Mouse (Mus musculus) liver, embryonic 13.5 days (tissue): ENCODE data around the gene Nr1d1. TPM values are rescaled to one million over a fixed set of nuclear protein-coding genes. Genes with fewer than 3 reads are reported as not detected.
A peak's percentile ranks its signal among the peaks of the same experiment; 100 is the strongest.

ENCODE experiments used
- ATAC-seq: fragments of 200-750 bp; cut with Nextera tagmentation; 2 replicates; pipeline ENCODE4 v1.8.0; 2017; ENCODE audit warnings: low read depth, mild to moderate bottlenecking, moderate number of reproducible peaks, moderate library complexity
- DNase-seq: peaks from one replicate; pipeline ENCODE4 v3.0.0; 2022
- H3K27ac ChIP-seq: fragments of 300-500 bp; sonication (generic); 2 replicates; pipeline ENCODE4 v1.5.1; 2015; ENCODE audit warnings: moderate library complexity, mild to moderate bottlenecking, inconsistent platforms
- H3K27me3 ChIP-seq: fragments of 300-500 bp; sonication (generic); 2 replicates; pipeline ENCODE4 v1.6.1; 2015; ENCODE audit warnings: mild to moderate bottlenecking, inconsistent platforms
- H3K36me3 ChIP-seq: fragments of 300-500 bp; sonication (generic); 2 replicates; pipeline ENCODE4 v1.6.1; 2015; ENCODE audit warnings: mild to moderate bottlenecking, inconsistent platforms
- H3K4me1 ChIP-seq: fragments of 300-500 bp; sonication (generic); replicated peaks from 2 replicates; pipeline ENCODE4 v1.6.1; 2015; ENCODE audit warnings: inconsistent platforms
- H3K4me2 ChIP-seq: fragments of 300-500 bp; sonication (generic); 2 replicates; pipeline ENCODE4 v1.6.1; 2015; ENCODE audit warnings: inconsistent platforms, mild to moderate bottlenecking, moderate library complexity
- H3K4me3 ChIP-seq: fragments of 300-500 bp; sonication (generic); replicated peaks from 2 replicates; pipeline ENCODE4 v1.5.1; 2015; ENCODE audit warnings: mild to moderate bottlenecking, inconsistent platforms
- H3K9ac ChIP-seq: fragments of 300-500 bp; sonication (generic); 2 replicates; pipeline ENCODE4 v1.6.1; 2015; ENCODE audit warnings: mild to moderate bottlenecking, inconsistent platforms
- H3K9me3 ChIP-seq: fragments of 300-500 bp; sonication (generic); replicated peaks from 2 replicates; pipeline ENCODE4 v1.6.1; 2016; ENCODE audit warnings: inconsistent platforms
- WGBS: fragments of 180-500 bp; shearing (Covaris S2); methylation state at CpG from one replicate; pipeline ENCODE4 v1.1.7; 2015; ENCODE audit not compliant: insufficient replicate concordance; 5-methylcytosine and 5-hydroxymethylcytosine counted together
- polyA plus RNA-seq: library from polyadenylated mRNA; unstranded; fragments of >200 nt; fragmentation: Nextera tagmentation; extraction: Ambion mirVana; gene quantifications from 2 replicates; pipeline ENCODE4 v1.2.1, GENCODE M21; 2015

The Nr1d1 gene
- polyA plus RNA-seq, 1 experiment from 2014 or later = 0.59 TPM

DNA sequence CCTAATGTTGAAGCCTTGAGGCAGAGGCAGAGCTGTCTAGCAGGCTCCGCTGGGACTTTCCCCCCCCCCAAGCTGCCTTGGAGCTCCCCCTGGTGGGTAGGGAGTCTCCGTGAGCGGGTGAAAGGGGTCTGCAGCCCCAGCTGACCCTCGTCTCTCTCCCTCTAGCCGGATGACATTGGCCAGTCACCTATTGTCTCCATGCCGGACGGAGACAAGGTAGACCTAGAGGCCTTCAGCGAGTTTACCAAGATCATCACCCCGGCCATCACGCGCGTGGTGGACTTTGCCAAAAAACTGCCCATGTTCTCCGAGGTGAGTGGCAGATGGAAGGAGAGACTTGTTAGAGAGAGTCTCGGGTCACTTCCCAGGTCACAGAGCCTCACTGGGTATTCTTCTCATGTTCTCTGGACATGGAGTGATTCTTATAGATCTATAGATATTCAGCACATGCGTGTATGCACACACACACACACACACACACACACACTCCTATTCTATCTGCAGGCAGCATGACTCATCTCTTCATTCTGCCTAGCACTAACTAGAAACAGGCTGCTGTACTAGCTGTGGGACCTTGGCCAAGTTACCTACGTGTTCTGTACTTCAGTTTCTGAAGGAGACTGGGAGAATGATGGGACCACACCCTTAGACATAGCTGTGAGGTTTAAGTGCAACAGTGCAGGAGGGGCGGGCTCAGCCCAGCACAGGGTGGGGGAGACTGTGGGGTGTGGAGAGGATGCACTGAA is 12.2 kb downstream of the Nr1d1 start:
- Histone ChIP-seq H3K27me3 (no peaks in the 10 kb centered on the region), H3K4me1 (peaks cover 54% of the 10 kb centered on the region), H3K4me2 (no peak overlapping the region), H3K36me3 (peaks cover 64% of the 10 kb centered on the region), H3K27ac (peak overlapping the region; percentile 32; the same call in 1 of the 2 replicates), H3K9ac (no peak overlapping the region), H3K9me3 (no peaks in the 10 kb centered on the region), H3K4me3 (no peak overlapping the region)
- 69% methylated on average over 17 of the region's 17 CpGs for WGBS
- DNase-seq = no peak
- ATAC-seq = no peak

- H3K4me1 ChIP-seq = peaks cover 49% of the 10 kb centered on the region
- H3K27ac ChIP-seq = no peak overlapping the region
- H3K9me3 ChIP-seq = no peaks in the 10 kb centered on the region
- no peak for DNase-seq
- no peak overlapping the region for H3K4me3 ChIP-seq
- H3K36me3 ChIP-seq = peaks cover 74% of the 10 kb centered on the region
- no peak overlapping the region for H3K4me2 ChIP-seq
- WGBS = 85% methylated on average over 4 of the region's 4 CpGs
- H3K9ac ChIP-seq = no peak overlapping the region
- ATAC-seq = no peak
- no peaks in the 10 kb centered on the region for H3K27me3 ChIP-seq
Observed at GRCm38 (mm10) chr11:98761939-98762338, 13.2 kb downstream of the Nr1d1 start.

- peaks cover 53% of the 10 kb centered on the region for H3K36me3 ChIP-seq
- H3K4me2 ChIP-seq = peak overlapping the region; percentile 50
- no peaks in the 10 kb centered on the region for H3K9me3 ChIP-seq
- peak overlapping the region; percentile 93 for H3K27ac ChIP-seq
- peak overlapping the region; percentile 60; the same call in 1 of the 2 replicates for H3K9ac ChIP-seq
- H3K4me3 ChIP-seq = no peak overlapping the region
- H3K27me3 ChIP-seq = no peaks in the 10 kb centered on the region
- WGBS = 48% methylated on average over 12 of the region's 12 CpGs
- peaks cover 58% of the 10 kb centered on the region for H3K4me1 ChIP-seq
- DNase-seq = no peak
- peak; percentile 67 for ATAC-seq
Observed at GRCm38 (mm10) chr11:98756711-98757110, 18.4 kb downstream of the Nr1d1 start.

DNA sequence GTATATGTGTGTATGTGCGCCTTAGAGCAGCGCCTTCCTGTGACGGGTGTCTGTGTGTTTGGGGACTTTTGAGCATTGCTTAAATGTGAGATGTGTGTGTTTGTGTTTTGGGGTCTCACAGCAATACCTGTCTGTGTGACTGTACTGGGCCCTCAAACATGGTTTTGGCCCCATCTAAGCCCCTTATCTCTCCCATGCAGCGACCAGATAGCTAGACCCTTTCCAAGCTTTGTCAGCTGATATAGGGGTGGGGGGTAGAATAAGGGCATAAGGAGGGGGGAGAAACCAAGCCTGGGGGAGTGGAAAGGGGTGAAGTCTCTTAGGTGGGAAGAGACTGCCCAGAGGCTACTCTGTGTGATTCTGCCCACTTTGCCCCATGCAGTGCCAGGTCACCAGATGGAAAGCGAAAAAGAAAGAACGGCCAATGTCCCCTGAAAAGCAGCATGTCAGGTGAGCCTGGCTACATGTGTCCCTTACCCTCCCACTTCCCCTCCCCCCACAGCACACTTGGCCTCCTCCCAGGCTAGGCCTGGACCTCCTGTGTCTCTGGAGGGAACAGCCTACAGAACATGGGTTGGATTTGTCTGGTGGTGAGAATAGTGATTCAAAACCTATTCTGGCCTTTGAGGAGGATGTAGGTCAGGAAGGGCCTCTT is 19.3 kb downstream of the Nr1d1 start:
- Histone ChIP-seq H3K4me3 (no peak overlapping the region; the same call in 1 of the 2 replicates), H3K36me3 (peaks cover 45% of the 10 kb centered on the region), H3K4me1 (peaks cover 66% of the 10 kb centered on the region), H3K9ac (peak overlapping the region; percentile 60), H3K27me3 (no peaks in the 10 kb centered on the region), H3K4me2 (peak overlapping the region; percentile 50), H3K27ac (peak overlapping the region; percentile 93), H3K9me3 (no peaks in the 10 kb centered on the region)
- WGBS = 56% methylated on average over 6 of the region's 6 CpGs
- DNase-seq = no peak
- peak; percentile 31 for ATAC-seq

DNA sequence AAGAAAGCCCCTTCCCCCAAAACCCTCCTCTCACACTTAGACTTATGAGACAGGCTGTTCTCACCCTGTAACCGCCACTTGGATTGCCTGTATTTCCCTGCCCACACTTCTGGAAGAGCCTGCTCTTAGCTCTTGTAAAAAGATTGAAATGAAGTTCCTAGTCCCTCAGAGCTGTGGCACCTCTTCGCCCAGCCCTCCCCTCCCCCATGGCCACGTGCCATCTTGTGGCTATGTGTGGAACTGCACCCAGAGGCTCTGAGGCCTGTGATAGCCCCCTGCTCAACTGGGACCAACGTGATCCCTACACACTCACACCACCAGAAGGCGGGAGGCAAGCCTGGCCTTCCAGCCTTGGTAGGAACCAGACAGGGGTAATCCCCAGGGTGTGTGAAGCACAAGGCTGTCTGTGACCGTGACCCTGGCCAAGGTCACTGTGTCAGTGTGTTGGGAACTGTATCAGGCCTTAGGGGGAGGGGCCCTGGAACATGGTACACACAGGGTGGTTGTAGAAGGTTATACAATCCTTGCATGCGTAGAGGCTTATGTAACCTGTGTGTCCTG is 20.4 kb downstream of the Nr1d1 start:
- H3K36me3 ChIP-seq = peaks cover 33% of the 10 kb centered on the region
- peak; percentile 35 for ATAC-seq
- H3K9ac ChIP-seq = peak overlapping the region; percentile 53
- DNase-seq = peak; percentile 67
- H3K9me3 ChIP-seq = no peaks in the 10 kb centered on the region
- H3K4me2 ChIP-seq = peak overlapping the region; percentile 32
- H3K4me1 ChIP-seq = peaks cover 78% of the 10 kb centered on the region
- WGBS = 15% methylated on average over 7 of the region's 7 CpGs
- H3K4me3 ChIP-seq = no peak overlapping the region
- H3K27ac ChIP-seq = peak overlapping the region; percentile 93
- no peaks in the 10 kb centered on the region for H3K27me3 ChIP-seq

GRCm38 (mm10) chr11:98754151-98754620 is 20.9 kb downstream of the Nr1d1 start:
- Histone ChIP-seq H3K4me2 (peak overlapping the region; percentile 29), H3K9me3 (no peaks in the 10 kb centered on the region), H3K36me3 (peaks cover 33% of the 10 kb centered on the region), H3K27me3 (no peaks in the 10 kb centered on the region), H3K4me3 (no peak overlapping the region), H3K9ac (peak overlapping the region; percentile 53), H3K27ac (peak overlapping the region; percentile 93), H3K4me1 (peaks cover 83% of the 10 kb centered on the region)
- ATAC-seq (no peak), DNase-seq (no peak)
- 33% methylated on average over 9 of the region's 9 CpGs for WGBS

DNA sequence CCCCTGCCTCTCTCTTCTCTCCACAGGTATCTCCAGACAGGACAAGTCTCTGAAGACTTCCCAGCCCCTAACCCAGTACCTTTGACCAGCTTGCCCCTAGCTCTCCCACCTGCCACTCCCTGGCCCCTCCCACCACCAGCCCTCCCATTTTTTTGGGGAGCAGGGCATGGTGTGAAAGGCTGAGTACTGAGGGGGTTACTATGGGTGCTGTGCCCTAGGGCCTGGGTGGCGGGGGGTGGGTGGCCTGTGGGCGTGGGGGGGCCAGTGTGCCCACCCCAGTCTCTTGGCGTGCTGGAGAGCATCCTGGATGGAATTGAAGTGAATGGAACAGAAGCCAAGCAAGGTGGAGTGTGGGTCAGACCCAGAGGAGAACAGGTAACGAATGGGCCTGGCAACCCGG is 21.9 kb downstream of the Nr1d1 start:
- 89% methylated on average over 5 of the region's 5 CpGs for WGBS
- Histone ChIP-seq H3K36me3 (peaks cover 28% of the 10 kb centered on the region), H3K4me2 (no peak overlapping the region), H3K27me3 (no peaks in the 10 kb centered on the region), H3K9ac (peak overlapping the region; percentile 53; the same call in 1 of the 2 replicates), H3K9me3 (no peaks in the 10 kb centered on the region), H3K4me3 (no peak overlapping the region), H3K27ac (peak overlapping the region; percentile 93), H3K4me1 (peaks cover 92% of the 10 kb centered on the region)
- ATAC-seq (no peak), DNase-seq (no peak)

DNA sequence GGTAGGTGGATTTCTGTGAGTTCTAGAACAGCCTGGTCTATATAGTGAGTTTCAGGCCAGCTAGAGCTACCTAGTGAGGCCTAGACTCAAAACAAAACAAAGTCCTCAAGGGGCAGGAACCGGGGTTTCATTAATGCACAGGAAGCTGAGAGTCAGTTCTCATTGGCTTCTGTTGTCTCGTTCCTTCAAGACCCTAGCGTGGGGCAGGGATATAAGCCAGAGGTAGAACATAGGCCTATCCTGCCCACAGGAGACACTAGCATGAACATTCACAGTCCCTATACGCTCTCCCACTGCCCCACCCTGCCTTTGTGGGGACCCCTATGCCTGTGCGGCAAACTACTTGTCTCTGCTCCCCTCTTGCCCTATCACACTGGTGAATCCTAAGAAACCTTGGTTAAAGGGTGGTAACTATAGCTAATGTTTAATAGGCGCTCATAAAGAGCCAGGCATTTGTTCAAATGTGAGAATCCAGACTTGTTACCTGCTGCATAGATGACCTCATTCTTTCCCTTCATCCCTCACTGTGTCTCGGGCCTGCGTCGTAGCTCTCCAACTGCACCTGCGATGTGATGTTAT is 22.5 kb downstream of the Nr1d1 start:
- Histone ChIP-seq H3K4me1 (peaks cover 98% of the 10 kb centered on the region), H3K9me3 (no peaks in the 10 kb centered on the region), H3K27me3 (no peaks in the 10 kb centered on the region), H3K4me3 (no peak overlapping the region), H3K4me2 (peak overlapping the region; percentile 69), H3K9ac (peak overlapping the region; percentile 72), H3K27ac (peak overlapping the region; percentile 93), H3K36me3 (peaks cover 24% of the 10 kb centered on the region)
- WGBS = 78% methylated on average over 10 of the region's 10 CpGs
- ATAC-seq = no peak
- DNase-seq = no peak

DNA sequence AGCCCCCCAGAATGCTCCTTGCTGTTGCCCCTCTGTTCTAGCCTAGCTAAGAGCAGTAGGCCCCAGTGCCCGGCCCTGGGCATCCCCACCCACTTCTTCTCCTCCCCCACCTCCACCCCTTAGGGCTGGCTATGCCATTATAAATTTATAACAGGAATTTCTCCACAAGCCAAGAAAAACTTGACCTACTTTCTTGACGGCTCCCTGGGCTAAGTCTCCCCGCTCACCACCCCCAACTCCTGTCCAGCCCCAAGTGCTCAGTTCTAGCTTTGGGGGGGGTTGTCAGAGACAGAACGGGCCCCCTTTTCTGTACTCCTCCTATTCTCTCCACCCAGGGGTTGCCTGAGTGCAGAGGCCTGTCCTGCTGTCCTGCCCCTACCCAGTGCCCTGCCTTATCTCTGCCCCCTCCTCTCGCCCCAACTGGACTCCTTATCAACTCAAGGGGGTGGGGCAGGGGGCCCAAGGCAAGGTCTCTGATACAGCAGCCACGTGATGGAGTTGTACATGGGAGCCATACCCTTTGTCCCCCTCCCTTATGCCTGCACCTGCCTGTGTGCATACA is 23.8 kb downstream of the Nr1d1 start:
- Histone ChIP-seq H3K27me3 (no peaks in the 10 kb centered on the region), H3K4me2 (peak overlapping the region; percentile 69), H3K4me1 (peaks cover 99% of the 10 kb centered on the region), H3K9ac (peak overlapping the region; percentile 72), H3K27ac (peak overlapping the region; percentile 93), H3K9me3 (no peaks in the 10 kb centered on the region), H3K4me3 (peak overlapping the region; percentile 34), H3K36me3 (peaks cover 16% of the 10 kb centered on the region)
- DNase-seq (peak; percentile 77), ATAC-seq (peak; percentile 85)
- 6% methylated on average over 6 of the region's 6 CpGs for WGBS

GRCm38 (mm10) chr11:98750351-98751201 is 24.6 kb downstream of the Nr1d1 start:
- Histone ChIP-seq H3K27me3 (no peaks in the 10 kb centered on the region), H3K9me3 (no peaks in the 10 kb centered on the region), H3K27ac (peak overlapping the region; percentile 93), H3K36me3 (peaks cover 12% of the 10 kb centered on the region), H3K4me3 (peak overlapping the region; percentile 34), H3K4me2 (peak overlapping the region; percentile 69), H3K9ac (peak overlapping the region; percentile 72), H3K4me1 (peaks cover 99% of the 10 kb centered on the region)
- ATAC-seq (no peak), DNase-seq (no peak)
- 40% methylated on average over 17 of the region's 17 CpGs for WGBS
